Mouse (Mus musculus): ENCODE results near the gene Recql. TPM values are rescaled to one million over a fixed set of nuclear protein-coding genes. Genes with fewer than 3 reads are reported as not detected.

Gene Recql
- total and polyA plus RNA-seq, 3 experiments: 39.1 to 48.4 TPM; not detected in 1

- TF ChIP-seq UBTF (IDR thresholded peaks at IDR 0.05; ENCODE audit: borderline replicate concordance, insufficient read depth, low read depth, low read length): no peak
- TF ChIP-seq MAZ (IDR thresholded peaks at IDR 0.05; ENCODE audit: low read depth, low read length): no peak
- 0 out of 2 replicates have a peak, but pooled peaks have one; percentile 27 for TF ChIP-seq TBP (IDR thresholded peaks at IDR 0.05; ENCODE audit: low read depth, low read length)
- no peak for TF ChIP-seq USF2 (IDR thresholded peaks at IDR 0.05; ENCODE audit: borderline replicate concordance in 1 of 2, insufficient read depth in 1 of 2, low read depth in 1 of 2, low read length in 2 of 2)
- no peak for TF ChIP-seq MEF2A (IDR thresholded peaks at IDR 0.05; ENCODE audit: extremely low read depth, insufficient replicate concordance, low read depth, low read length, poor library complexity, severe bottlenecking)
- no peak for TF ChIP-seq MYB (IDR thresholded peaks at IDR 0.05; ENCODE audit: low read depth, low read length)
- TF ChIP-seq MAFK (IDR thresholded peaks at IDR 0.05; ENCODE audit: borderline replicate concordance, low read depth, low read length): no peak
- TF ChIP-seq RAD21 (IDR thresholded peaks at IDR 0.05; ENCODE audit: low read depth, low read length): no peak
- no peak for TF ChIP-seq CHD2 (IDR thresholded peaks at IDR 0.05; ENCODE audit: low read length)
- TF ChIP-seq JUND (IDR thresholded peaks at IDR 0.05; ENCODE audit: low read depth, low read length): no peak
- peak; percentile 71 for TF ChIP-seq NELFE (IDR thresholded peaks at IDR 0.05; ENCODE audit: low read depth, low read length)
- no peak for TF ChIP-seq TAL1 (IDR thresholded peaks at IDR 0.05; ENCODE audit: low read length)
- peak; percentile 98 for TF ChIP-seq ELF1 (IDR thresholded peaks at IDR 0.05; ENCODE audit: low read depth, low read length)
These were observed 41.3 kb downstream of the Recql start, which contains the start of gene Pyroxd1 (continued) for GRCm38 (mm10) chr6:142345440-142346038.

DNA sequence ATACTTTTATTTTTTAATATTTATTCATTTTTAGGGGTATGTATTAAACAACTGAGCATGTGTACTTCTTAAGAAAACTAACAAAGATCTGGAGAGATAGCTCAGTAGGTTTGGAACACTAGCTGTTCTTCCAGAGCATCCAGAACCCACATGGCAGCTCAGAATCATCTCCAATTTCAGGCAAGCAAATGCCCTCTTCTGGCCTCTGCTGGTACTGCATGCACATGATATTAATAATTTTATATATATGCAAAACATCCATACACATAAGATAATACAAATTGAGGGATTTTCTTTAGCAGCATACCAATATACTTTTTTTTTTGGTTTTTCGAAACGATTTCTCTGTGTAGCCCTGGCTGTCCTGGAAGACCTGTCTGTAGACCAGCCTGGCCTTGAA, 43.3 kb downstream of the Recql start:
- Histone ChIP-seq H3K4me1 (ENCODE audit: control insufficient read depth in 1 of 2, insufficient read depth in 2 of 2, low read length in 2 of 2) (peaks cover 0 to 5% of the 10 kb centered on the region in 2 experiments; a peak in 3 of 4 replicates), H3K27ac (ENCODE audit: control insufficient read depth, low read depth, low read length) (no peak overlapping the region), H3K79me2 (ENCODE audit: control insufficient read depth, insufficient read depth, low read length, poor library complexity) (no peaks in the 10 kb centered on the region; the same call in 1 of the 2 replicates), H3K4me3 (ENCODE audit: control insufficient read depth in 1 of 2, insufficient read depth in 1 of 2, low read depth in 2 of 2, low read length in 2 of 2) (no peak overlapping the region), H3K36me3 (ENCODE audit: control insufficient read depth in 1 of 2, insufficient read depth in 2 of 2, low read length in 2 of 2) (peaks cover 0 to 8% of the 10 kb centered on the region in 2 experiments; a peak in 2 of 4 replicates), H3K9ac (ENCODE audit: control insufficient read depth, low read depth, low read length, poor library complexity, severe bottlenecking) (no peak overlapping the region), H3K9me3 (replicated peaks; ENCODE audit: insufficient read depth, low read length) (no peaks in the 10 kb centered on the region), H3K27me3 (ENCODE audit: control insufficient read depth in 1 of 2, insufficient read depth in 2 of 2, low read length in 2 of 2) (no peaks in the 10 kb centered on the region)
- peak; percentile 78 for DNase-seq (ENCODE audit: low read depth, low spot score)
- TF ChIP-seq MAX (IDR thresholded peaks at IDR 0.05; ENCODE audit: low read length): no peak
- no peak for TF ChIP-seq CHD1 (IDR thresholded peaks at IDR 0.05; ENCODE audit: low read depth, low read length)
- TF ChIP-seq MEF2A (IDR thresholded peaks at IDR 0.05; ENCODE audit: extremely low read depth, insufficient replicate concordance, low read depth, low read length, poor library complexity, severe bottlenecking): no peak
- no peak for TF ChIP-seq TBP (IDR thresholded peaks at IDR 0.05; ENCODE audit: low read depth, low read length)
- TF ChIP-seq ZC3H11A (IDR thresholded peaks at IDR 0.05; ENCODE audit: low read depth, low read length): peak; percentile 85
- no peak for TF ChIP-seq MAFK (IDR thresholded peaks at IDR 0.05; ENCODE audit: borderline replicate concordance, low read depth, low read length)
- TF ChIP-seq MYB (IDR thresholded peaks at IDR 0.05; ENCODE audit: low read depth, low read length): no peak
- TF ChIP-seq GATA1 (IDR thresholded peaks at IDR 0.05; ENCODE audit: low read depth, low read length): no peak
- TF ChIP-seq MYC (IDR thresholded peaks at IDR 0.05; ENCODE audit: low read depth, low read length): peak; percentile 79; the same call in 1 of the 2 replicates
- TF ChIP-seq MAZ (IDR thresholded peaks at IDR 0.05; ENCODE audit: low read depth, low read length): no peak
- 0 out of 2 replicates have a peak, but pooled peaks have one; percentile 6 for TF ChIP-seq MXI1 (IDR thresholded peaks at IDR 0.05; ENCODE audit: low read depth, low read length)
- no peak for TF ChIP-seq GABPA (IDR thresholded peaks at IDR 0.05; ENCODE audit: low read depth, low read length)
- TF ChIP-seq CTCF (IDR thresholded peaks at IDR 0.05 in 2 of 3, conservative IDR thresholded peaks at IDR 0.05 in 1 of 3; ENCODE audit: control insufficient read depth in 1 of 3, insufficient read depth in 1 of 3, low read depth in 2 of 3, low read length in 3 of 3, poor library complexity in 1 of 3, severe bottlenecking in 1 of 3): peak; percentile 65 to 69 (median 69)
- TF ChIP-seq NRF1 (IDR thresholded peaks at IDR 0.05; ENCODE audit: insufficient read depth, low read depth, low read length, poor library complexity, severe bottlenecking): no peak
- TF ChIP-seq KAT2A (conservative IDR thresholded peaks at IDR 0.05; ENCODE audit: low read depth, low read length): no peak
- no peak for TF ChIP-seq NELFE (IDR thresholded peaks at IDR 0.05; ENCODE audit: low read depth, low read length)
- TF ChIP-seq POLR2AphosphoS2 (IDR thresholded peaks at IDR 0.05; ENCODE audit: low read length): no peak
- TF ChIP-seq SMC3 (IDR thresholded peaks at IDR 0.05; ENCODE audit: low read depth, low read length): peak; percentile 82
- no peak for TF ChIP-seq ZNF384 (IDR thresholded peaks at IDR 0.05; ENCODE audit: low read depth, low read length)
- TF ChIP-seq RAD21 (IDR thresholded peaks at IDR 0.05; ENCODE audit: low read depth, low read length): peak; percentile 75
- TF ChIP-seq POLR2AphosphoS5 (IDR thresholded peaks at IDR 0.05; ENCODE audit: borderline replicate concordance, low read depth, low read length): no peak
- TF ChIP-seq SIN3A (IDR thresholded peaks at IDR 0.05; ENCODE audit: low read length): no peak
- no peak for TF ChIP-seq TAL1 (IDR thresholded peaks at IDR 0.05; ENCODE audit: low read length)
- TF ChIP-seq HCFC1 (IDR thresholded peaks at IDR 0.05; ENCODE audit: low read depth, low read length): no peak
- TF ChIP-seq BHLHE40 (IDR thresholded peaks at IDR 0.05; ENCODE audit: borderline replicate concordance, low read depth, low read length): no peak
- no peak for TF ChIP-seq JUND (IDR thresholded peaks at IDR 0.05; ENCODE audit: low read depth, low read length)
- TF ChIP-seq RCOR1 (IDR thresholded peaks at IDR 0.05; ENCODE audit: low read depth, low read length): no peak

Data from MEL (cell line).